Mouse (Mus musculus) splenic B cell, adult 2 months (primary cell): ENCODE measurements around the gene Gale.
A peak's percentile ranks its signal among the peaks of the same experiment; 100 is the strongest.
"Not testable (repeated sequence)": the region's sequence is repeated elsewhere in the genome, so short reads cannot be mapped to it uniquely, and the experiment has no call there.

Source experiments
- DNase-seq: peaks from one replicate; pipeline ENCODE4 v3.0.0-alpha.2; 2011; ENCODE audit warnings: low read depth, low spot score
- H3K27me3 ChIP-seq: 2 replicates; pipeline ENCODE4 v1.6.1; 2012; ENCODE audit warnings: mild to moderate bottlenecking, low read length, moderate library complexity, mixed read lengths; ENCODE audit not compliant: control insufficient read depth, poor library complexity, insufficient read depth, severe bottlenecking
- H3K36me3 ChIP-seq: 2 replicates; pipeline ENCODE4 v1.6.1; 2012; ENCODE audit warnings: mild to moderate bottlenecking, low read length, moderate library complexity, mixed read lengths; ENCODE audit not compliant: control insufficient read depth, poor library complexity, insufficient read depth, severe bottlenecking

Gale gene

DNA sequence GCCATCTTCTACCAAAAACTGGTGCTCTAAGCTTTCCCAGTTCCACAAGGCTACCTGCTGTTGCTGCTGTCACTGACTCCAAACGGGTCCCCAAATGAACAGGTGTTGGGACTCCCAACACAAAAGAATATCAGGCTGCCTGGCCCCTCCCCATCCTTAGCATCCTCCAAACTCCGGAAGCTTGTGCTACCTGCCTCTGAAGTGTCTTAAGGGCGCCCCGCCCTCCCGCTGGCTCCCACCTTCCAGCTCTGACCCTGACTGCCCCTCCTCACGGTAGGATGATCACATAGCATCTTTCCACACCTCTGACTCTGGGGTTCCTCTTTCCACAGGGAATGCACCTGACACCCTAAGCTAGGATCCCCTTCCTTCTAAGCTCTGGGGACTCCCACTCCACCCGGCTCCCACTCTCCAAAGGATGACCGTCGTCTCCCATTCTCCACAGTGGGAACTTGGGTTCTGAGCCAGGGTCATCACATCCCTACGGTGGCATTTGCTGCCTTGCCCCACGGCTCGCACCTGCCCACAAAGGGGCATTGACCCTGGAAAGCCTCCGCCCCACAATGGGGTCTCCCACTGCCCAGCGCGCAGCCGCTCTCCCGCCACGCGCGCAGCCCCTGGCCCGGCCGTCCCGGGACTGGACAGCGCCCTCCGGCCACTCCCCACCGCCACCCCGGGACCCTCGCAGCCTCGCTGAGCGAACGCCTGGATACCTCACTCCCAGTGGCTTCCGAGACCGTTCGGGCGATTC, 8.5 kb downstream of the Gale start:
- no peaks in the 10 kb centered on the region for H3K27me3 ChIP-seq
- DNase-seq, result peak; percentile 44
- peaks cover 10% of the 10 kb centered on the region for H3K36me3 ChIP-seq

DNA sequence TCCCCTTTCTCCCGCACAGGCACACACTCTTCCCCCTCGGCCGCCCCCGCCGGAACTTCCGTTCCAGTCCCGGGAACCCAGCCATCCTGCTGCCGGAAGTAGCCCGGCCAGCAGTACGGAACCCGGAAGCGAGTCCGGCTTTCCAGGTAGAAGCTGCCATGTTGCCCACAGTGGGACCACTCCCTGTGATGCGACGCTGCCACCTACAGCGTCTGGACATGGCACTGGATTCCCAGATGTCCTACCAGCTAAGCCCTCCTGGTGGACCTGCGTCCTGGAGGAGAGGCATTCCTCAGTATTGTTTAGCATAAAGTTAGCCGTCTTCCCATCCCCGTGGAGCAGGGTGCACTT, 9.0 kb downstream of the Gale start, which contains the start of gene Lypla2:
Lypla2 (minus strand) TSS at position 71 of the 351 bp plus-strand sequence.
- DNase-seq, result peak; percentile 58
- peaks cover 10% of the 10 kb centered on the region for H3K36me3 ChIP-seq
- no peaks in the 10 kb centered on the region for H3K27me3 ChIP-seq

DNA sequence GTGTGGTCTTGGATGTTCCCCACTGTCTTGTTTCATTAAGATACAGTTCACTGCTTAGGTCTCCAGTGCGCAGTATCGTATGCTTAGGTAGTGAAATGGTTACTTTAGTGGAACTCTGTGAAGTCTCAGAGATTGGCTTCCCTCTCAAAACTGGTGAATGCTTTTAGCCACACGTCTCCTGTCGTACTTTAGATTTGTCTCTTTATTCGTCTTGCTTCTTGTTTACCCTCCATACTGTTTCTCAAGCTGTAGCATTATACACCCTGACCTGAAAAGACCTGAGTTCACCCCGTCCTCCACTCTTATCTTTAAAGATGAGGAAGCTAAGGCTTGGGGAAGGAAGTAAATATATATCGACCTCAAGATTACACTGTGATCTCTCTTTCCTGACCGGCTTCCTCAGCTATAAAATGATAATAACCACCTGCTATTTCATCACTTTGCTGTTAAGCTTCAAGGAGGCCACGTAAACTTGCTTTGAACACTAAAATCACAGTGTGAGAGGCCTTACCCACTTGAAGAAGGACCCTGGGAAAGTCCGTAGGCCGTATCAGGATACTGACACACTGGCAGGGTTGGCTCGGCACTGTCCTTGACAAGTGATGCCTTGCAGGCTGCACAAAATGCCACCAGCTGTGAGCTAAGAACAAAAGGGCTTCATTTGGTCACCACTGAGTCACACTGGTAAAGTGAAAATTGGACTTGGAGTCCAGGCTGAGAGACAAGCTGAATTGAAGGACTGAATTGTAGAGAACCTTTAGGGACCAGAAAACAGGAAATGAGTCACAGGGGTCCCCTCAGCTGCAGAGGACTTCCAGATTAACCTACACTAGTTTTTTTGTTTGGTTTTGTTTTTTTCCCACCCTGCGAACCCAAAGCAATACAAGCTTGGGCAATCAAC, 9.6 kb downstream of the Gale start:
- Histone ChIP-seq H3K36me3 (peaks cover 9% of the 10 kb centered on the region), H3K27me3 (no peaks in the 10 kb centered on the region)
- DNase-seq, result peak; percentile 39

DNA sequence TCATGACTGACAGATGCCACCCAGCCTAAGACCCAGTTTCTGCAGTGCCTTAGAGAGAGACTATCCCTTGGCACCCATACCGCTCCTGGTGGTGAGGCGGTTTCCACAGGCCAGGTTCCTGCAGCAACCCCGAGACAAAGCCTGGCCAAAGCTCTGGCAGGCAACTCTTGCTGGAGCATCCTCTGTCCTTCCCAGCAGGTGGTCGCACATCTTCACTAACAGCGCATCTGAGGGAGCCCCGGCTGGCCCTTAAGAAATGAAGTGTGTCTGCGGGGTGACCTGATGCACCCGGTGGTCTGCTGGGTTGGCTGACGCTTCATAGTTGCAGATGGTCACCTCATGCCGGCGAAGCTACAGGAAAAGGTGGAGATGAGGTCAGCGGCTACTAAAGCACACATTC, 12.6 kb downstream of the Gale start:
- Histone ChIP-seq H3K36me3 (peaks cover 6% of the 10 kb centered on the region), H3K27me3 (no peaks in the 10 kb centered on the region)
- no peak for DNase-seq

DNA sequence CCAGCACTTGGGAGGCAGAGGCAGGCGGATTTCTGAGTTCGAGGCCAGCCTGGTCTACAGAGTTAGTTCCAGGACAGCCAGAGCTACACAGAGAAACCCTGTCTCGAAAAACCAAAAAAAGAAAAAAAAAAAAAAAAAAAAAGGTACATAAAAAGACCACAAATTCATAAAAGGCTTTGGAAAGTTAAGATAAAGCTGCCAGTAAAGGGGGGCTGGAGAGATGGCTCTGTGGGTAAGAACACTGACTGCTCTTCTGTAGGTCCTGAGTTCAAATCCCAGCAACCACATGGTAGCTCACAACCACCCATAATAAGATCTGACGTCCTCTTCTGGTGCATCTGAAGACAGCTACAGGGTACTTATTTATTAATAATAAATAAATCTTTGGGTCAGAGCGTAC, 16.7 kb downstream of the Gale start:
- peaks cover 12% of the 10 kb centered on the region for H3K36me3 ChIP-seq
- not testable (repeated sequence) for H3K27me3 ChIP-seq, DNase-seq

DNA sequence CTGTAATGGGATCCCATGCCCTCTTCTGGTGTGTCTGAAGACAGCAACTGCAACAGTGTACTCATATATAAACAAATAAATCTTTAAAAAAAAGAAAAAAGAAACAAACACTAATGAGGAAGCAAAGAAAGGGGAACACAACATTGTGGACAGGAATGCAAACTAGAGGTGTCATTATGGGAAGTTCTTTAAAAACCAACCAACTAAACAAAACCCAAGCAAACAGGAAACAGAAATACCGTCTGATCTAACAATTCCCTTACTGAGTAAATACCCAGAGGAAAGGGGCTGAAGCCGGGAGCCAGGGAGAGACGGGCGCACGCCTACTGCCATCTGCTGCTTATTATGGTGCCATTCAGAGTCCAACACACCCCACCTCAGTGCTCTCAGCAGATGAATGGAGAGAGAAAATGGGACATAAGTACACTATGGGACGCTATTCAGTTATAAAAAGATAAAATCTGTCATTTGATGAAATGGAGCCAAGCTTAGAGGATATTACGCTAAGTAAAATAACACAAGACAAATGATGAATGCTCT, 18.1 kb downstream of the Gale start:
- H3K27me3 ChIP-seq, result no peaks in the 10 kb centered on the region
- DNase-seq, result peak; percentile 50

DNA sequence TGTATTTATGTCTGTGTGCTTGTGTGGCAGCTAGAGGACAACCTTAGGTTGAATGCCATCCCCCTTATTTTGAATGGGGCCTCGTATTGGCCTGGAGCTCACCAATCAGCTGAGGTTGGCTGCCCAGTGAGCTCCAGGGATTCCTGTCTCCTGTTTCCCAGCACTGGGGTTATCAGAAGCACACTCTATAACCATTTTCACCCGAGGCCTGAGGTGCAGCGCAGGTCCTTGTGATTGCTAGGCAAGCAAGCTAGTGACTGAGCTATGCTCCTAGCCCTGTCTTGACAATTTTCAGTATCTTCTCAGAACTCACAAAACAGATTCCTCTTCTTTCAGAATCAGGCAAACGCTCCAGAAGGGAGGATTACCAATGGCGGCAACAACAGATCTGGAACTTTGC, 21.0 kb downstream of the Gale start:
- H3K36me3 ChIP-seq, result peaks cover 7% of the 10 kb centered on the region; the same call in 1 of the 2 replicates
- H3K27me3 ChIP-seq, result no peaks in the 10 kb centered on the region
- DNase-seq, result no peak

More for the DNA sequence above, 18.1 kb downstream of the Gale start:
- peaks cover 10% of the 10 kb centered on the region; the same call in 1 of the 2 replicates for H3K36me3 ChIP-seq

DNA sequence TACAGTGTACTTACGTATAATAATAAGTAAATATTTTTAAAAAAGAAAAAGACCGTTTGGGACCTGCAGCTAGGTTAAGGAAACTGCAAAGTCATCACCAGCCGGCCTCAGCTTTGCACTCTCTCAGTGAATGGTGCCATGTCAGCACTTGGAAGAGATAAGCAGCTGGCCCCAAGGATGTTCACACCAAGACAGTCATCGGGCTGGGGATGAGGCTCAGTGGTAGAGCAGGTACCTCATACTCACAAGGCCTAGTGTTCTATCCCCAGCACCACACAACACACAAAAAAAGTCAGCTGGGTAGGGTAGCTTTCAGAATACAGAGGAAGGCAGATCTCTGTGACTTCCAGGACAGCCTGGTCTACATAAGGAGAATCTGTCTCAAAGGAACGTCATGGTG, 21.7 kb downstream of the Gale start:
- H3K27me3 ChIP-seq, result no peaks in the 10 kb centered on the region
- no peak for DNase-seq
- peaks cover 7% of the 10 kb centered on the region; the same call in 1 of the 2 replicates for H3K36me3 ChIP-seq

DNA sequence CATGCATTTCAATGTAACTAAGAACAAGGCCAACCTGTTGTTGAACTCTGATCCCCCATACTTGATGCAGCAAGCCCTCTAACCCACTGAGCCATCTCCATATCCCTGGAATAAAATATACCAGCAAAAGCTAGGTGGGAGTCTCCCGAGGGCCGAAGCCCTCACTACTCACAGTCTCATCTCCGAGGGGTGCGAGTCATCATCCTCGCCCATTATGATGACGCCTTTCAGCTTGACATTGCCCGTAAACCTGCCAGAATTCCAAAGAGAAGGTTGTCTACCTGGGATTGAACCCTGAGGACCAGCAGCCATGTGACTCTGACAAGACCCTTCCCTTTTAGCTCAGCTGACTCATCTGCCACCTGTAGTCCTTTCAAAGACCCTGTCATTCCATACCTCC, 22.2 kb downstream of the Gale start:
- no peak for DNase-seq
- Histone ChIP-seq H3K36me3 (peaks cover 7% of the 10 kb centered on the region; the same call in 1 of the 2 replicates), H3K27me3 (no peaks in the 10 kb centered on the region)

DNA sequence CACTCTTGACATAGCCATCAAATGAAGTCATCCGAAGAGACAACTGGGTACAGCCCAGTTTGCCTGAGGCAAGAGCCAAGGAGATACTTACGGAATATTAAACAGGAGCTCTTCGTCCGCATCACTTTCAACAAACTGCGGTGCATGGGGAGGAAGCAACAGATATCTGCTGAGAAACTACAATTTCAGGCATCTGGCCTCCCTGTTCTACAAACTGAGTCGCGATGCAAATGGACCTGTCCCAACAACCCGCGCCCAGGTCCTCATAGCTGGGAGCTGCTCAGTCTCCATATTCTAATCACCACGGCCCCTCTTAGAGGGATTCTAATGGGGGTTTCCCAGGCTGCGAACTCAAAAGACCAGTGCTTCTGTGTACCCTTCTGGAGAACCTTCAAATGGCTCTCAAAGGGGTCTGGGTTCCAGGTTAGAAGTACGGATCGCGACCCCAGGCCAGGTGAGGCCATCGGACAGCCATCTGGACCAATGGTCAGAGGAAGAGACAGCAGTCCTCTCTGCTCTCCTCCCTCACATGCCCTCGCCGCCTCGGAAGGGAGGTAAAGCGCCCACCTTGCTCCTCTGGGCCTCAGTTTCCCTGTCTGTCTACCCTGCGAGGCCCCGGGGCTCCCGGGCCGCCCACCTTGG, 22.9 kb downstream of the Gale start:
- no peak for DNase-seq
- Histone ChIP-seq H3K36me3 (peaks cover 7% of the 10 kb centered on the region; the same call in 1 of the 2 replicates), H3K27me3 (no peaks in the 10 kb centered on the region)

DNA sequence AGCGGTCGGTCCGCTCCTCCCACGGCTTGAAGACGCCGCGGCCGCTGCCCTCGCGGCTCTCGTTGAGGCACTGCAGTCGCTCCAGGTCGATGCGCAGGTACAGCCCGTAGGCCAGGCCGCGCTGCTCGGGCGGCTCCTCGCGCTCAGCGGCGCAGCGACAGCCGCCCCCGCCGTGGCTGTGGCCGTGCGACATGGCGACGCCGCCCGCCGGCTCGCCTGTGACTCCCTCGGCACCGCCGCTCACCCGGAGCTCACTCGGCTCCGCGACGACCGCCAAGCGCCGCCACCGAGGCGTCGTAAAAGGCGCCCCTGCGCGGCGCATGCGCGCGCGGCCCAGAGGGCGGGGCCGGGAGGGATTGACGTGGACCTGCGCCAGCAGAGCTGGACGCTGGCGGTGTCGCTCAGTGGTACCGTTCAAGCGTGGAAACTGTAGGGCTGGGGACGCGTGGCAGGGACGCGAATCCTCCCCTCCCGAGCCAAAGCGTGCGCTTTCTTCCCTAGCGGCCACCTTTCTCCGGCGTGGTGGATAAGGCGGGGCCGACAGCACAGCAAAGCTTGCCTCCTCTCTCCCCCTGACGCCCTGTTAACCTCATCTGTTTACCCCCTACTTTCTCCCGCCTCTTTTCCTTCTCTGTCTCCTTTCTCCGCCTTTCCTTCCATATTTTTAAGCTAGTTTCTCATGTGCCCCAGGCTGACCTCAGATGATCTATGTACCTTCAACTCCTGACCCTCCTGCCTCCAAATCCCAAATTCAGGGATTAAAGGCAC, 23.6 kb downstream of the Gale start, which contains the start of gene Pithd1:
Pithd1 (minus strand) TSS at position 322 of the 768 bp plus-strand sequence.
- DNase-seq, result peak; percentile 97
- Histone ChIP-seq H3K36me3 (peaks cover 7% of the 10 kb centered on the region; the same call in 1 of the 2 replicates), H3K27me3 (no peaks in the 10 kb centered on the region)

DNA sequence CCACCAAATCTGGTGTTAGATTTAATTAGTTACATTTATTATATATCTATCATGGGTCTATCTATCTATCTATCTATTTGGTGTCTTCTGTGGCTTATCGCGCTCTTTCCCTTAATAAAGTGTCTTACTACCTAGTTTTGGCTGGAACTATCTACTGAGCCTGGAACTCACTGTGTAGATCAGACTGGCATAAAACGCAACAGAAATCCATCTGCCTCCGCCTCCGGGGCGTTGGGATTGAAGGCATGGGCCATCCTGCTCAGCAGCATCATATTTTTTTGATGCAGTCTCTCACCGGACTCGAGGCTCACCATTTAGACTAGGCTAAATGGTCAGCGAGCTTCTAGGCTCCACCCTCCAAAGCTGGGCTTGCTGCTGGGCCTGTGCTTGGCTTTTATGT, 24.2 kb downstream of the Gale start:
- peaks cover 7% of the 10 kb centered on the region; the same call in 1 of the 2 replicates for H3K36me3 ChIP-seq
- DNase-seq, result no peak
- H3K27me3 ChIP-seq, result no peaks in the 10 kb centered on the region

DNA sequence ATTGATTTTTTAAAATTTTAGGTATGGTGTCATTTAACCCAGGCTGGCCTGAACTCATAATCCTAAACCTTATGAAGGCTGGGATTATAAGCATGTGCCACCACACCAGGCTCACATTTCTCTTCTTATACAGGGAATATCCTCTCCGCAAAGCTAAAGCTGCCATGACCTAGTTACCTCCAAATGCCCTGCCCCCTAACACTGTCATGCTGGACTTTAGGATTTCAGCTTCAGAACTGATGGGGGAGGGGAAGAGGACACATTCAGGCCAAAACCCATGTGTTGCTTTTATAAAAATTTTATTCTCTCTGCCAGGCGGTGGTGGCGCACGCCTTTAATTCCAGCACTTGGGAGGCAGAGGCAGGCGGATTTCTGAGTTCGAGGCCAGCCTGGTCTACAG, 30.4 kb downstream of the Gale start:
- no peaks in the 10 kb centered on the region for H3K36me3 ChIP-seq
- no peak for DNase-seq
- no peaks in the 10 kb centered on the region for H3K27me3 ChIP-seq

DNA sequence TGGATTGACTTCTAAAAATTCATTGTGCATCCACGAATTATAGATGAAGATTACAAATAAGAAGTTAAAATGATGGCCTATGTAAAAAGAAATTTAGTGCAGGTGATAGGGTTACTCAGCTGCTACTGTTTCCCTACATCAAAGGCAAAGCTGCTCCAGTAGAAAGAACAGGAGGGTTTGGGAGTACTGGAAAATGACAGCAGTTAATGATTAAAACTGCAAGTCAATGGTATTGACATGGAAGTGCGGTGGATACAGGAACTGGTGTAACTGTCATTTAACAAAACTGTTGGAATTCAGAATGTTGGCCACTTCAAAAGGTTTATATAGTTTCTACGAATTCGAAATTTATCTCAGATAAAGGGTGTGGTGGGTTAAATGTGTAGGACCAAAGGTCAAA, 31.6 kb downstream of the Gale start:
- Histone ChIP-seq H3K27me3 (no peaks in the 10 kb centered on the region), H3K36me3 (no peaks in the 10 kb centered on the region)
- no peak for DNase-seq
